In the genomic region with DNA sequence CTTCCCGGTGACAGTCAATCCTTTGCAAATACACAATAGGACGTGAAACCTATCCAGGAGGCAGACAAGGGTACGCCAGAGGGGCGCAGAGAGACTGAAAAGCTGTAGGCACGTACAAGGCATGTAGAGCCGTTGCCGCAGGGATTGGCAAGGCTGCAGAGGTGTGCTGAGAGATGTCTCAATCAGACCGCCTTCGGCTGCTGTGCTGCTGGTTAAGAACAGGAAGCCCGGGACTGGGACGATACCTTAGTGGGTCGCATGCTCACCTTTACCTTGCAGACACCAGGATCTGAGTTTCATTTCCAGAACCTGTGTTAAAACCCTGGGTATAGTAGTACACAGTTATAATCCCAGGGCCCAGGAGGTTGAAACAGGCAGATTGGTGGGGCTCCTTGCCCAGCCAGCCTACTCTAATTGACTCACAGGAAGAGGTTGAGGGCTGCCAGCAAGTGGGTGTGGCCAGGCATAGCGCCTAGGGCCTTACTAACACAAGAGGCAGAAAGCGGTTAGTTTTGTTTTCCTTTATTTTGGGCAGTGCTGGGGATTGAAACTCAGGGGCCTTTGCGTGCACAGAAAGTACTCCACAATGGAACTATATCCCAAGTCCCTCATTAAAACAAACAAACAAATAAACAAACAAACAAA, we compare ENCODE assay signal across 8 mouse cellular contexts. TPM values are rescaled to one million over a fixed set of nuclear protein-coding genes. Genes with fewer than 3 reads are reported as not detected.
DNase-seq lines count a peak whose midpoint lies in the region; ATAC-seq and TF ChIP-seq lines count a peak whose summit lies in the region.

No protein-coding gene starts in this region.

- no peaks in the 10 kb centered on the region for H3K27me3 ChIP-seq in forebrain, embryonic 14.5 days (replicated peaks; ENCODE audit: control insufficient read depth, insufficient read depth, low read length)
- no peaks in the 10 kb centered on the region for H3K27me3 ChIP-seq in thymus, adult 2 months (ENCODE audit: control insufficient read depth, insufficient read depth, low read length)

- H3K4me1 ChIP-seq in forebrain, embryonic 14.5 days (ENCODE audit: control insufficient read depth, insufficient read depth, low read length), result peaks cover 12% of the 10 kb centered on the region
- H3K4me1 ChIP-seq in lung, adult 2 months (ENCODE audit: control insufficient read depth, insufficient read depth, low read length), result peaks cover 18% of the 10 kb centered on the region
- H3K4me1 ChIP-seq in thymus, adult 2 months (replicated peaks; ENCODE audit: control insufficient read depth, insufficient read depth, low read length), result peaks cover 21% of the 10 kb centered on the region

- H3K4me2 ChIP-seq in forebrain, embryonic 14.5 days (ENCODE audit: low read length), result peak overlapping the region; percentile 87

- peak; percentile 90 for ATAC-seq in CD4-positive, CD25-positive, alpha-beta regulatory T cell, adult 4 months
- ATAC-seq in forebrain, embryonic 14.5 days, result peak; percentile 81
- peak; percentile 63 for ATAC-seq in neutrophil, adult 5-6 weeks (ENCODE audit: extremely low read depth, insufficient number of reproducible peaks, low FRiP score, poor library complexity, severe bottlenecking)

- TF ChIP-seq POLR2A in lung, adult 2 months (IDR thresholded peaks at IDR 0.05; ENCODE audit: borderline replicate concordance, extremely low read depth, low read depth, low read length), result peak; percentile 63; the same call in 1 of the 2 replicates
- TF ChIP-seq POLR2A in thymus, adult 2 months (IDR thresholded peaks at IDR 0.05; ENCODE audit: control insufficient read depth, extremely low read depth, insufficient read depth, low read length, poor library complexity), result no peak

- peak overlapping the region; percentile 31; the same call in 1 of the 2 replicates for H3K4me3 ChIP-seq in forebrain, embryonic 14.5 days (ENCODE audit: low read depth, low read length)
- peak overlapping the region; percentile 30 for H3K4me3 ChIP-seq in lung, adult 2 months (replicated peaks; ENCODE audit: extremely low read depth, low read depth, low read length)
- peak overlapping the region; percentile 26 for H3K4me3 ChIP-seq in thymus, adult 2 months (ENCODE audit: control insufficient read depth, insufficient read depth, low read length)

- WGBS in forebrain, embryonic 14.5 days, result 26% methylated on average over 15 of the region's 15 CpGs
- WGBS in large intestine, adult 2 months, result 26% methylated on average over 15 of the region's 15 CpGs
- WGBS in lung, adult 2 months, result 24% methylated on average over 15 of the region's 15 CpGs
- 14% methylated on average over 15 of the region's 15 CpGs for WGBS in thymus, adult 2 months

- peak; percentile 85 for DNase-seq in adrenal gland, postnatal 25 days
- DNase-seq in forebrain, embryonic 14.5 days (ENCODE audit: low spot score), result peak; percentile 90
- peak; percentile 85 for DNase-seq in heart, postnatal 25 days (ENCODE audit: low spot score)
- peak; percentile 50 for DNase-seq in large intestine, adult 2 months (ENCODE audit: low read depth, low spot score)
- DNase-seq in lung, adult 2 months, result peak; percentile 80
- DNase-seq in thymus, adult 2 months, result peak; percentile 84

- H3K9ac ChIP-seq in forebrain, embryonic 14.5 days (ENCODE audit: low read length), result no peak overlapping the region; the same call in 1 of the 2 replicates

- no peaks in the 10 kb centered on the region for H3K9me3 ChIP-seq in forebrain, embryonic 14.5 days (replicated peaks; ENCODE audit: control insufficient read depth, low read length)

- H3K27ac ChIP-seq in forebrain, embryonic 14.5 days (ENCODE audit: low read depth, low read length), result no peak overlapping the region
- H3K27ac ChIP-seq in thymus, adult 2 months (ENCODE audit: control insufficient read depth, insufficient read depth, low read length), result peak overlapping the region; percentile 86

- TF ChIP-seq CTCF in lung, adult 2 months (IDR thresholded peaks at IDR 0.05; ENCODE audit: insufficient read depth, low read length), result no peak
- no peak for TF ChIP-seq CTCF in thymus, adult 2 months (IDR thresholded peaks at IDR 0.05; ENCODE audit: borderline replicate concordance, control insufficient read depth, extremely low read depth, insufficient read depth, low read length, poor library complexity)

- intact Hi-C loops in heart, postnatal 25 days (cut with DNase I), result no loop called here

- no peaks in the 10 kb centered on the region for H3K36me3 ChIP-seq in forebrain, embryonic 14.5 days (ENCODE audit: control insufficient read depth, insufficient read depth, low read length)
- H3K36me3 ChIP-seq in thymus, adult 2 months (ENCODE audit: control insufficient read depth, insufficient read depth, low read length), result no peaks in the 10 kb centered on the region

RNA-seq across cellular contexts. Expression of a gene that starts 0.6 kb away (rescaled TPM):
- polyA plus RNA-seq in CD4-positive, CD25-positive, alpha-beta regulatory T cell, adult 4 months (2017; shearing (Covaris generic)), result 100 to 1,000 TPM; 259 to 323 TPM
- total RNA-seq in adrenal gland, postnatal 25 days (2021), result 381 and 451 TPM in 2 replicates
- polyA plus RNA-seq in forebrain, embryonic 14.5 days (2014; fragmentation: Nextera tagmentation; extraction: Ambion mirVana), result 13.2 and 18.4 TPM in 2 replicates
- 10 to 100 TPM; 61.7 to 65.1 TPM for total RNA-seq in heart, postnatal 25 days (2021)
- 166 and 168 TPM in 2 replicates for polyA plus RNA-seq in large intestine, adult 2 months (2012; rRNA removed)
- 396 and 550 TPM in 2 replicates for polyA plus RNA-seq in lung, adult 2 months (2012; rRNA removed)
- 60.5 and 62.7 TPM in 2 replicates for total RNA-seq in neutrophil, adult 5-6 weeks (2017)
- polyA plus RNA-seq in thymus, adult 2 months (2012; rRNA removed), result 465 and 584 TPM in 2 replicates

RNA-seq across cellular contexts. Expression of a gene that starts 0.8 kb away (rescaled TPM):
- polyA plus RNA-seq in CD4-positive, CD25-positive, alpha-beta regulatory T cell, adult 4 months (2017; shearing (Covaris generic)), result 1 to 10 TPM; 2.3 to 3.2 TPM
- 32.9 and 44.8 TPM in 2 replicates for total RNA-seq in adrenal gland, postnatal 25 days (2021)
- 38.1 and 40.1 TPM in 2 replicates for polyA plus RNA-seq in forebrain, embryonic 14.5 days (2014; fragmentation: Nextera tagmentation; extraction: Ambion mirVana)
- 10 to 100 TPM; 36.6 to 39.6 TPM for total RNA-seq in heart, postnatal 25 days (2021)
- polyA plus RNA-seq in large intestine, adult 2 months (2012; rRNA removed), result 16.5 and 18.0 TPM in 2 replicates
- 17.4 and 17.9 TPM in 2 replicates for polyA plus RNA-seq in lung, adult 2 months (2012; rRNA removed)
- 10.9 and 11.3 TPM in 2 replicates for total RNA-seq in neutrophil, adult 5-6 weeks (2017)
- 31.9 and 39.9 TPM in 2 replicates for polyA plus RNA-seq in thymus, adult 2 months (2012; rRNA removed)

RNA-seq across cellular contexts. Expression of a gene that starts 32.2 kb away (rescaled TPM):
- polyA plus RNA-seq in CD4-positive, CD25-positive, alpha-beta regulatory T cell, adult 4 months (2017; shearing (Covaris generic)), result 10 to 100 TPM in 1 of 2 experiments, 1 to 10 TPM in 1; 9.0 to 12.2 TPM
- total RNA-seq in adrenal gland, postnatal 25 days (2021), result 33.1 and 33.7 TPM in 2 replicates
- polyA plus RNA-seq in forebrain, embryonic 14.5 days (2014; fragmentation: Nextera tagmentation; extraction: Ambion mirVana), result 40.5 and 43.0 TPM in 2 replicates
- 1 to 10 TPM; 5.5 to 6.1 TPM for total RNA-seq in heart, postnatal 25 days (2021)
- polyA plus RNA-seq in large intestine, adult 2 months (2012; rRNA removed), result 19.8 and 22.2 TPM in 2 replicates
- polyA plus RNA-seq in lung, adult 2 months (2012; rRNA removed), result 19.2 and 21.6 TPM in 2 replicates
- total RNA-seq in neutrophil, adult 5-6 weeks (2017), result 2.2 and 4.5 TPM in 2 replicates
- polyA plus RNA-seq in thymus, adult 2 months (2012; rRNA removed), result 105 and 119 TPM in 2 replicates

RNA-seq across cellular contexts. Expression of a gene that starts 36.1 kb away (rescaled TPM):
- polyA plus RNA-seq in CD4-positive, CD25-positive, alpha-beta regulatory T cell, adult 4 months (2017; shearing (Covaris generic)), result 1 to 10 TPM in 1 of 2 experiments, under 1 TPM in 1; 0.90 to 1.5 TPM
- 3.9 and 4.3 TPM in 2 replicates for total RNA-seq in adrenal gland, postnatal 25 days (2021)
- polyA plus RNA-seq in forebrain, embryonic 14.5 days (2014; fragmentation: Nextera tagmentation; extraction: Ambion mirVana), result 0.89 and 2.2 TPM in 2 replicates
- 10 to 100 TPM in 1 of 2 experiments, 1 to 10 TPM in 1; 9.3 to 11.8 TPM for total RNA-seq in heart, postnatal 25 days (2021)
- polyA plus RNA-seq in large intestine, adult 2 months (2012; rRNA removed), result 3.1 and 6.6 TPM in 2 replicates
- 21.8 and 25.1 TPM in 2 replicates for polyA plus RNA-seq in lung, adult 2 months (2012; rRNA removed)
- total RNA-seq in neutrophil, adult 5-6 weeks (2017), result 0.47 TPM in 1 of 2 replicates, not detected in the other
- polyA plus RNA-seq in thymus, adult 2 months (2012; rRNA removed), result 11.0 and 14.7 TPM in 2 replicates

RNA-seq across cellular contexts. Expression of a gene that starts 52.1 kb away (rescaled TPM):
- polyA plus RNA-seq in CD4-positive, CD25-positive, alpha-beta regulatory T cell, adult 4 months (2017; shearing (Covaris generic)), result 10 to 100 TPM; 11.4 to 14.4 TPM
- 6.2 and 9.0 TPM in 2 replicates for total RNA-seq in adrenal gland, postnatal 25 days (2021)
- 35.5 and 45.3 TPM in 2 replicates for polyA plus RNA-seq in forebrain, embryonic 14.5 days (2014; fragmentation: Nextera tagmentation; extraction: Ambion mirVana)
- 10 to 100 TPM; 49.0 to 53.0 TPM for total RNA-seq in heart, postnatal 25 days (2021)
- 4.3 and 4.4 TPM in 2 replicates for polyA plus RNA-seq in large intestine, adult 2 months (2012; rRNA removed)
- polyA plus RNA-seq in lung, adult 2 months (2012; rRNA removed), result 9.0 and 12.6 TPM in 2 replicates
- total RNA-seq in neutrophil, adult 5-6 weeks (2017), result 5.4 and 6.1 TPM in 2 replicates
- 9.7 and 10.9 TPM in 2 replicates for polyA plus RNA-seq in thymus, adult 2 months (2012; rRNA removed)
